Mouse (Mus musculus) small intestine, adult 2 months (tissue): Measurements from ENCODE around the gene Ttc33. TPM values are rescaled to one million over a fixed set of nuclear protein-coding genes. Genes with fewer than 3 reads are reported as not detected.
A peak's percentile ranks its signal among the peaks of the same experiment; 100 is the strongest.

Experiments
- H3K27ac ChIP-seq: fragments of 200-500 bp; 2 replicates; pipeline ENCODE4 v1.5.1; 2012; ENCODE audit warnings: low read depth, low read length, control low read depth, inconsistent platforms; ENCODE audit not compliant: insufficient read depth
- H3K27me3 ChIP-seq: fragments of 200-500 bp; 2 replicates; pipeline ENCODE4 v1.6.1; 2012; ENCODE audit warnings: mild to moderate bottlenecking, moderate library complexity, low read length, inconsistent platforms; ENCODE audit not compliant: control insufficient read depth, insufficient read depth
- H3K36me3 ChIP-seq: fragments of 200-500 bp; 2 replicates; pipeline ENCODE4 v1.6.1; 2012; ENCODE audit warnings: mild to moderate bottlenecking, low read length, control low read depth, inconsistent platforms; ENCODE audit not compliant: control insufficient read depth, insufficient read depth
- H3K4me1 ChIP-seq: fragments of 200-500 bp; 2 replicates; pipeline ENCODE4 v1.6.1; 2012; ENCODE audit warnings: low read length, inconsistent platforms, mixed read lengths; ENCODE audit not compliant: control insufficient read depth, insufficient read depth, insufficient read length
- H3K4me3 ChIP-seq: fragments of 200-500 bp; 2 replicates; pipeline ENCODE4 v1.5.1; 2012; ENCODE audit warnings: low read depth, mild to moderate bottlenecking, control low read depth, inconsistent platforms, low read length, moderate library complexity
- CTCF ChIP-seq: fragments of 200-500 bp; IDR thresholded peaks from 2 replicates; pipeline ENCODE4 v1.5.1; 2012; ENCODE audit warnings: low read depth, mild to moderate bottlenecking, control low read depth, inconsistent platforms, low read length, moderate library complexity, mixed read lengths; ENCODE audit not compliant: insufficient replicate concordance, insufficient read length; ENCODE audit errors: extremely low read depth
- POLR2A ChIP-seq: fragments of 200-500 bp; IDR thresholded peaks from 2 replicates; pipeline ENCODE4 v1.6.1; 2012; ENCODE audit warnings: low read depth, mild to moderate bottlenecking, control low read depth, inconsistent platforms, low read length, moderate library complexity
- WGBS: fragments of 180-500 bp; shearing (Covaris S2); methylation state at CpG from one replicate; pipeline ENCODE4 v1.1.7; 2018; 5-methylcytosine and 5-hydroxymethylcytosine counted together
- polyA plus RNA-seq: library from polyadenylated mRNA; depleted of rRNA; stranded (reverse); fragments of >200 nt; gene quantifications from 2 replicates; pipeline ENCODE4 v1.2.3, GENCODE M21; 2012

Ttc33 gene
- polyA plus RNA-seq, 1 experiment = 1.4 TPM

DNA sequence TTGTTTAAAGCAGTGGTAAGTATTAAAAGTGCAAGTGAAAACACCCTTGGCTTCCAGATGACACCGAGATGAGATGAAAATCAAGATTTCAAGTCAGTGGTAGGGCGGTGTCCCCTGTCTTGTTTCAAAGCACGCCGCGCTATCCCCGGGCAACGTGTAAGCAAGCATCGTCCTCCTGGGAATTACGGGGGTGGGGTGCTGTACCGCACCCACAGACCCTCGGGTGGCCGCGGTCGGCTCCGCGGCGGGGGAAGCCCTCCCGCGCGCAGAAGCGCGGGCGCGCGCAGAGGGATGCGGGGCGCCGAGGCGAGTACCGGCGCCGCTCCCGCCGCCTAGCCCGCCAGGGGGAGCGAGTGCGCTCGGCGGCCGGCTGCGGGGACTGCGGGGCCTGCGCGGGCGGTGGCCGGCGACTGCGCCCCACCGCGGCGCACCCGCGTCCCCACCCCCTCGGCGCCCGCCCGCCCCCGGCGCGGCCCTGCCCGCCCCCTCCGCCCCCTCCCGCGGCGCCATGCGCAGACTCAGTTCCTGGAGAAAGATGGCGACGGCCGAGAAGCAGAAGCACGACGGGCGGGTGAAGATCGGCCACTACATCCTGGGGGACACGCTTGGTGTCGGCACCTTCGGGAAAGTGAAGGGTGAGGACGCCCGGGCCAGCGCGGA lies 41.8 kb upstream of the Ttc33 start, which contains the start of gene Prkaa1:
Gene Prkaa1, plus strand, starts transcription at position 501 of the 660 bp plus-strand sequence.
- WGBS = 2% methylated on average over 69 of the region's 80 CpGs
- Histone ChIP-seq H3K27ac (peak within 1 kb of the TSS; percentile 51; the same call in 1 of the 2 replicates), H3K4me1 (peaks cover 5% of the 10 kb centered on the region; the same call in 1 of the 2 replicates), H3K27me3 (no peaks in the 10 kb centered on the region), H3K4me3 (peak within 1 kb of the TSS; percentile 97), H3K36me3 (no peaks in the 10 kb centered on the region)
- peak; percentile 36; the same call in 1 of the 2 replicates for TF ChIP-seq CTCF
- no peak; the same call in 1 of the 2 replicates for TF ChIP-seq POLR2A

DNA sequence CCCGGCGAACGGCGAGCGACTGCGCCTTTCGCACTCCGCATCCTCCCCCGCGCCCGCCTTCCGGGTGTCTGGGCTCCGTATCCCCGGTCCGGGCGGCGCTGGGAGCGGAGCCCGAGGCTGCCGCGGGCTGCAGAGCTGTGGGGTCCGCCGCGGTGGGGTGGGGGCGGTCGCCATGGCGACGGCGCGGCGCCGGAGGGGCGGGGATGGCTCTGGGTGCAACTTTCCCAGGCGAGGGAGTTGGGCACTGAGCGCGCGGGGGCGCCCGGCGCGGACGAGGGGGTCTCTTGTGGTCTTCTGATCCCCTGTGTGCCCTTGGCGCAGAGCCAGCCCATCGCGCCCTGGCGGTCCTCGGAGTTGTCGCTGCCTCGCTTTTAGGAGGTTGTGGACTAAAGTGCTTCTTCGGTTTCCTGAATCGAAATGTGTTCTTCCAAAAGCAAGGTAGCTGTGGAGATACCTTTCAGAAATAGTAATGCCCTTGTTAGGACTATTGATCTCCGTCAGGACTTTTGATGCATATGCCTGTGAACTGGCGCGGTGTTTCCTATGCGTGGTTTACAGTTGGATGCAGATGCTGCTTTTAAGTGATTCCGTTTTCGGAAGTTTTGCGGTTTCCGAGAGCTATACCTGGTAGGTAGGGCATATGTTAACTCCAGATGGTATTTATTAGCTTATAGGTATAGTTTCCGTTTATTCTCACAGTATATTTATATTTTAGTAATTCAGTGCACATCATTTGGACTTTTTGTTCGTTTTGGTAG lies 41.1 kb upstream of the Ttc33 start:
- WGBS = under 1% methylated on average over 61 of the region's 61 CpGs
- no peak overlapping the region for H3K27ac ChIP-seq
- peaks cover 8% of the 10 kb centered on the region; the same call in 1 of the 2 replicates for H3K4me1 ChIP-seq
- H3K36me3 ChIP-seq = no peaks in the 10 kb centered on the region
- TF ChIP-seq POLR2A = peak; percentile 10
- TF ChIP-seq CTCF = peak; percentile 23; the same call in 1 of the 2 replicates
- H3K4me3 ChIP-seq = peak overlapping the region; percentile 95
- H3K27me3 ChIP-seq = no peaks in the 10 kb centered on the region

DNA sequence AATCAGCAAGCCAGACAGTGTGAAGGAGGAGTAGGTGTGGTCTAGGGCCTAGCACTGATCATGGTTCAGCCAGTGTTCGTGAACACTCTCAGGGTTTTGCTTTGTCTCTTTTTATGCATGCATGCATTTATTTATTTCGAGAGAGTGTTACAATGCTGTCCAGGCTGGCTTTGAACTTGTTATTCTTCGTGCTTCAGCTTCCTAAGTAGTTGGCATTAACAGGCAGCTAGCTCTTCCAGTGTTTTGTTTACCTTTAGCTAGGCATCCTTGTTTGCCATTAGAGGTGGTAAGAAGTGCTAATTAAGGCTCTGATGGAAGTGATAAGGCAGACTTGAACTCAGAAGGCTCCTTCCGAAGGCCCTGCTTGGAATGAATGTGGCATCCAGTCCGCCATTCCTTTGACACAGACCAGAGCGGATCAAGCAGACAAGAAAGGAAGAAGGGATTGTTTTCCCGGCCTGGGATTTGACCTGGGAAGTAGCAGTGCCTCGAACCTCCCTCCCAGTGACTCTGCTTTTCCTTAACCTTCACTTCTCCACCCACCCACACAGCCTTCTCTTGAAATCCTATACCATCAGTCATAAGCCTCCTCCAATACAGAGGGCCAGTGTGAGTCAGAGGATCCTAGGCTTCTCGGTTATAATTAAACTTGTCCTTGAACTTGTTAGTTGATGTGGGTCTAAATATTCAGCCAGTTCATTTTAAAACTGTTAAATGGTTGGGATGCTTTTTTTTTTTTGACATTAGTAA lies 40.0 kb upstream of the Ttc33 start:
- Histone ChIP-seq H3K27ac (no peak overlapping the region), H3K27me3 (no peaks in the 10 kb centered on the region), H3K4me3 (no peak overlapping the region), H3K4me1 (peaks cover 13% of the 10 kb centered on the region; the same call in 1 of the 2 replicates), H3K36me3 (no peaks in the 10 kb centered on the region)
- WGBS = 57% methylated on average over 9 of the region's 9 CpGs
- TF ChIP-seq CTCF (no peak), POLR2A (no peak)

DNA sequence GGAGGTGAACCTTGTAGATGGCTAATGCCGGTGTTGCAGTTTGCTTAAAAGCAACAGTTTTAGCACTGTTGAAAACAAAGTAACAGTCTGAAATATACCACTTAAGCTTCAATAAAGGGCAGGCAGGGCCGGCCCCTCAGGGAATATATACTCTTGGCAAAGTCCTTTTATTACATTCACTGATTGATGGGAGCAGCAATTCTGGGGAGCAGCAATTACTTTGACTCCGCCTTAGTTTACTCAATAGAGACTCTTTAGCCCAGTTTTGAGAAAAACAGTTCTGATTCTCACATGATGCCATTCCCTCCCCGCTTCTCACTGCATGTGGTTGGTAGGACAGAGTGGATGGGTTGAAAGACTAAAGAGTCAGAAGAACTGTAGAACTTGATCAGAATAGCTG lies 36.1 kb upstream of the Ttc33 start:
- WGBS = 23% methylated on average over 4 of the region's 4 CpGs
- peaks cover 13% of the 10 kb centered on the region; the same call in 1 of the 2 replicates for H3K4me1 ChIP-seq
- TF ChIP-seq POLR2A = no peak
- TF ChIP-seq CTCF = no peak
- H3K36me3 ChIP-seq = no peaks in the 10 kb centered on the region
- no peak overlapping the region for H3K27ac ChIP-seq
- no peak overlapping the region for H3K4me3 ChIP-seq
- H3K27me3 ChIP-seq = no peaks in the 10 kb centered on the region

DNA sequence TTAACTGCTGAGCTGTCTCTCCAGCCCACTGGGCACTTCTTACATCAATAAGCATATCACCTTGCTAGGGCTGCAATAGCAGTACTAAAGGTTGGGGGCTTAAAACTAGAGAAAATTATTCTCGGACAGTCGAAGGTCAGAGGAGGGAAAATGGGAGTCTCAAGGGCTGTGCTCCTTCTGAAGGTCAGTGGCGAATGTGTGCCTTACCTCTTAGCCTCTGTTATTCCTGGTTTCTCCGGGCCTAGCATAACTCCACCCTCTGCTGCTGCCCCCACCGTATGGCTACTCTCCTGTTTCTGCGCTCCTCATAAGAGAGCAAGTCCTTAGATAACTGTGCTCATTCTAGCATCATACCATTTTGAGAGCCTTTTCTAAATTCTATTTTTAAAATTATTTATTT lies 33.2 kb upstream of the Ttc33 start:
- Histone ChIP-seq H3K4me1 (peaks cover 11% of the 10 kb centered on the region; the same call in 1 of the 2 replicates), H3K27ac (no peak overlapping the region), H3K4me3 (no peak overlapping the region), H3K27me3 (no peaks in the 10 kb centered on the region), H3K36me3 (no peaks in the 10 kb centered on the region)
- 97% methylated on average over 6 of the region's 6 CpGs for WGBS
- no peak for TF ChIP-seq POLR2A
- TF ChIP-seq CTCF = no peak

DNA sequence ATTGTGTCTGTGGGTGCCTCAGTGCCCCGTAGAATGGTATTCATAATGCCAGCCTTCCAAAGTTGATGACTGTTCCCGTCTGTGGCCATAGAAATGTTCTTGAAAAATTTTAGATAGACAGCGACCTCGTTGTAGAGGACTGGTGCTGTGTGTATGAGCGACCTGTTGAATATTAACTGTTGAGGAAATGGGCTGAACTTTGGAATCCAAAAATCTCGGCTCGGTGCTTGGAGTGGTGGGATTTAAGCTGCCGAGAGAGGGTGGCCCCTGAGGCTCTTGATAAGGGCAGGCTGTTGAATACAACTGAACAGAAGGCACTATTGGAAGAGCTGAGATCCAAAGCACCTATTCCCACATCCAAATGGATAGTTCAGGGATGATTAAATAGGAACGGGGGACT lies 30.7 kb upstream of the Ttc33 start:
- Histone ChIP-seq H3K4me3 (no peak overlapping the region), H3K4me1 (peaks cover 7% of the 10 kb centered on the region; the same call in 1 of the 2 replicates), H3K27ac (no peak overlapping the region), H3K27me3 (no peaks in the 10 kb centered on the region), H3K36me3 (no peaks in the 10 kb centered on the region)
- TF ChIP-seq CTCF = no peak
- TF ChIP-seq POLR2A = no peak
- WGBS = 26% methylated on average over 9 of the region's 9 CpGs

DNA sequence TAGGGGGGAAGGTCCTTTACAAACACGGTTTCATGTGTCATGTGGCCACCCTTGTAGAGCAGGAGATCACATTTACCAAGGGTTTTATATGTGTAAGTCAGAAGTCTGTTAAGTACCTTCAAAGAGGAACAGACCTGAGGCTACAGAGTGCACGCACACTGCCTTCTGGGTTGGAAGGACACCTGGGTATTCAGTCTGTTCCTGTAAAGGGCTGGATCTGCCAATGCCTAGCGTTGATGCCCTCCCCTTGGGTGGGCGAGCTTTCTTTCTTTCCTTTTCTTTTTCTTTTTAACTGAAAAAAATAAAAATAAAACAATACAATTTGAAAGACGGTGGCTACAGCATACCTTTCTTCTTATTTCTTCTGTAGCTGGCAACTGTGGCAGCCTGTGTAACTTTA lies 30.2 kb upstream of the Ttc33 start:
- H3K4me1 ChIP-seq = peaks cover 6% of the 10 kb centered on the region; the same call in 1 of the 2 replicates
- H3K27me3 ChIP-seq = no peaks in the 10 kb centered on the region
- no peak for TF ChIP-seq CTCF
- no peak for TF ChIP-seq POLR2A
- no peaks in the 10 kb centered on the region for H3K36me3 ChIP-seq
- WGBS = 63% methylated on average over 5 of the region's 5 CpGs
- H3K27ac ChIP-seq = no peak overlapping the region
- no peak overlapping the region for H3K4me3 ChIP-seq
